Mouse (Mus musculus): ENCODE data around the gene Plekhg5. TPM values are rescaled to one million over a fixed set of nuclear protein-coding genes. Genes with fewer than 3 reads are reported as not detected.
A peak's percentile ranks its signal among the peaks of the same experiment; 100 is the strongest.

Plekhg5 gene
- polyA plus RNA-seq, 1 experiment from 2014 or later: 13.0 TPM

DNA sequence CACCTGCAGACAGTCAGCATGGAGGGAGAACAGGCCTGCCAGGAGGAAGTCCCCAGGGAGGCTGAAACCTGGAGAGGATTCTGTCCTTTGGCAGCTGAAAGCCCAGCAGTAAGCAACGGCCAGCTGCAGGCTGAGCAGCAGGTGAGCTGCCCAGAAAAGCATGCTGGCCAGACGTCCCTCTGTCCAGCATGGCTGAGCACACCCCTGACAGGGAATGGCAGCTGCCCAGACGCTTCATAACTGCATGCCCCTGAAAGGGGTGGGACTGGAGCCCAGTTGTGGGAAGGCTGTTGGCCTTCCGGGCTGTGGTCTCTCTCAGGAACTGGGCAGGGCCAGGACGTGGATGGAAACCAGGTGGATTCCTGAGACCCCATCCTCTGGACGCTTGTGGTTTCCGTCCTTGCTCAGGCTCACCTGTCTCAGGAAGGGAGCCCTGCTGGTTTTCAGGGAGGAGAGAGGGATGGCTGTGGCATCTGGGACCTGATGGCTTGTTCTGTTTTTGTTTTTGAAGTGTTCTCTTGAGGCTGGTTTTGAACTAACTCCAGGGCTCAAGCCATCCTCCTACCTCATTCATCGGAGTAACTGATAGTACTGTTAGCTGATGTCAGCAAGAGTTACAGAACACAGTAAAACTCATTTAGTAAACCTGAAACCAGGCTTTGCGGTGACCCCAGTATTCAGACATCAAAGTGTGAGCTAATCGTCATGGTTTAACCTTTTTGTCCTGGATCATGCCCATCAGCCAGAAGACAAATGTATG is 33.9 kb upstream of the Plekhg5 start, which contains the start of gene Tas1r1:
Gene Tas1r1 (minus strand): TSS at position 344 of the 760 bp plus-strand sequence.
- no peak for DNase-seq (ENCODE audit: low read depth, low spot score)
- ChIA-PET POLR2A (interaction anchor here (0.6 to 1.4 kb wide), 5 partner anchors 9 to 55 kb away, joined by 3 to 4 read pairs (median 3); no protein-coding TSS in a partner anchor), CTCF (interaction anchor here (0.6 to 3.5 kb wide), 10 partner anchors 9 to 63 kb away, joined by 3 to 21 read pairs (median 3); no protein-coding TSS in a partner anchor)
- TF ChIP-seq CTCF (IDR thresholded peaks at IDR 0.05): no peak
- ATAC-seq: no peak
- in situ Hi-C loops (cut with MboI; ENCODE audit: low pct_unique_long_range_greater_than_20kb): no loop called here
- H3K27me3 ChIP-seq: no peaks in the 10 kb centered on the region

DNA sequence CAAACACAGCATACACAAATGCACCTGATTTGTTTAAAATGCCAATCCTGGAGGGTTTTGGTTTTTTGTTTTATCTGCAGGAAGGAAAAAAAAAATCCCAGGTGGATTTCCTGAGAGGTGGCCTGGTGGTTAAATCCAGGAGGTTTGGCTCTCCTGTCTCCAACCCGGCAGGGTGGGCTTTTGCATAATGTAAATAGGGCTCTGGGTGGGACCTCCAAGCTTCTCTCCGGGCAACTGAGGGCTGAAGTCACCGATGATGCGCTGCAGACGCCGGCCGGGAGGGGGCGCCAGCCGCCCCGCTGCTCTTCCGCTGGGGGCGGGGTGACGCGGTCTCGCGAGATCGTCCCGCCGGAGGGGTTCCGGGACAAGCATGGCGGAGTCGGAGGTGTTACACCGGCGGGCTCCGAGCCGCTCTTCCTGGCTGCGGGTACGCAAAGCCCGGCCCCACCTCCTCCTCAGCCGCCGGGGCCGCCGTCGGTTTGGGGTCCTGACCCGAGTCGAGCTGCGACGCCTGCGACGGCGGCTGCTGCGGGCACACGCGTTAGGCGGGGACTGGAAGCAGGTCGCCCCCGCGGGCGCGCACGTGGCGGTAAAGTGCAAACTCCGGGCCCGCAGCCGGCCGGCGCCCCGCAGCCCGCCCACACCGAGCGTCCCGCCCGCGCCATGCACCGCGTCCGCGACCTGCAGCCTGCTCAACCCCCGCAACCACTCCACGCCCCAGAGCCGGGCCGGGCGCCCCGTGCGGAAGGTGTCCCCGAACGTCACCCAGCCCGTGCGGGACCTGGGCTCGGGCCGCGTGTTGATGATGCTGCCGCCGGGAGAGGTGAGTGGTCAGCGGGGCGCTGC is 33.1 kb upstream of the Plekhg5 start, which contains the start of gene Nol9:
Gene Nol9 (plus strand): TSS at position 337 of the 846 bp plus-strand sequence.
- ChIA-PET POLR2A (interaction anchor here (0.7 to 1.4 kb wide), 4 partner anchors 9 to 55 kb away, joined by 3 to 4 read pairs (median 3); no protein-coding TSS in a partner anchor), CTCF (interaction anchor here (0.6 to 3.5 kb wide), 8 partner anchors 10 to 58 kb away, joined by 3 to 21 read pairs (median 3); no protein-coding TSS in a partner anchor)
- no peak for DNase-seq (ENCODE audit: low read depth, low spot score)

DNA sequence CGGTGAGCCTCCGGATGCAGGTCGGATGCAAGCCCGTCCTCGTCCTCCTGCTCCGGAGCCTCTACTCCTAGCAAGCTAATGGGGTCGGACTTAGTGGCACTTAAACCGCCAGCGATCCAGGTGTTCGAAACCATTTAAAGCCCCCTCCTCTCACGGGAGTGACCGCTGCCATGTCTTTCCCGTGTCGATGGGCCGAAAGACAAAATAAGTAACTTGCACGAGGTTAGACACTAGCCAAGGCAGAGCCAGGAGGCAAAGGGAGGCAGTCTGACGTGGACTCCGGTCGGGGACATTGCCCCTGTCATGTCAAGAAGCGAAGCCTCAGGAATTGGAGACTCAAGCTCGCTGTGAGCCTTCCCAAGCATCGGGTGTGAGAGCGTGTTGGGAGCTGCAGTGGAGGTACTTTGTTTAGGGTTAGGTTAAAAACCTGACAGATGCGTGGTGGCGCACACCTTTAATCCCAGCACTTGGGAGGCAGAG is 32.4 kb upstream of the Plekhg5 start:
- ChIA-PET POLR2A (interaction anchor here (1.3 kb wide), 1 partner anchor 47 kb away, joined by 3 read pairs; no protein-coding TSS in a partner anchor), CTCF (interaction anchor here (1.7 to 2.6 kb wide), 2 partner anchors 11 to 57 kb away, joined by 3 to 10 read pairs; no protein-coding TSS in a partner anchor)
- no peak for DNase-seq (ENCODE audit: low read depth, low spot score)
- ATAC-seq: no peak
- no peak for TF ChIP-seq CTCF (IDR thresholded peaks at IDR 0.05)
- no peaks in the 10 kb centered on the region for H3K27me3 ChIP-seq
- in situ Hi-C loops (cut with MboI; ENCODE audit: low pct_unique_long_range_greater_than_20kb): no loop called here

More for the DNA sequence above, 33.1 kb upstream of the Plekhg5 start, which contains the start of gene Nol9:
- in situ Hi-C loops (cut with MboI; ENCODE audit: low pct_unique_long_range_greater_than_20kb): no loop called here
- H3K27me3 ChIP-seq: no peaks in the 10 kb centered on the region
- TF ChIP-seq CTCF (IDR thresholded peaks at IDR 0.05): no peak
- peak; percentile 66 for ATAC-seq

DNA sequence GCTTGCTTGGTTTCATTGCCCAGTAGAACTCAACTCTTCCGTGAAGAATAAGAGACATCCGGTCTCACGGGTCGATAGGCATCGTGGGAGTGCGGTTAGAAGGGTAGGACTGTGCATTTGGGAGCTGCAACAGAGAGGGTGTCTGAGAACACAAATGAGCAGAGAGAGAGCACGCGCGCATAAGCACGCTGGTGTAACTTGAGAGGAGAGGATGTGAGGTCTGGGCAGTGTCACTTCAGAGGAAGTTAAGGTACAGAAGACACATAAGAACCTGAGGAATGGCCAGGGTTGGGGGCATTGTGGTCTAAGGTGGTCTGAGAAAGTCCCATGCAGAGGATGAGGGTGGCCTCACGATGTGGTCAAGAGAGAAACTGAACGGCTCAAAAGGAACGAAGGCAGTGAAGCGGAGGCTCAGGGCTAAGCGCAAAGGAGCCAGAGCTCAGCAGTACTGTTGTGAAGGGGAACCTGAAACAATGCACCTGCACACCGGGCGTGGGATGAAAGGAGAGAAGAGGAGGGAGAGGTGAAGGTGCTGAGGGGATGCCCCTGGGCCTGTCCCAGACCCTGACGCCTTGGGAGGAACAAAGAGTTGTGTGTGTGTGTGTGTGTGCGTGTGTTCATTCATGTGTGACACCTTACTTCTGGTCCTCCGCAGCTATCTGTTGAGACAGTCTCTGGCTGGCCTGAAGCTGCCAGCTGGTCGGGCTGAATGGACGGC is 30.2 kb upstream of the Plekhg5 start:
- TF ChIP-seq CTCF (IDR thresholded peaks at IDR 0.05): no peak
- POLR2A ChIA-PET: no interaction called here
- no peaks in the 10 kb centered on the region for H3K27me3 ChIP-seq
- no peak for DNase-seq (ENCODE audit: low read depth, low spot score)
- in situ Hi-C loops (cut with MboI; ENCODE audit: low pct_unique_long_range_greater_than_20kb): no loop called here
- CTCF ChIA-PET: no interaction called here
- no peak for ATAC-seq

DNA sequence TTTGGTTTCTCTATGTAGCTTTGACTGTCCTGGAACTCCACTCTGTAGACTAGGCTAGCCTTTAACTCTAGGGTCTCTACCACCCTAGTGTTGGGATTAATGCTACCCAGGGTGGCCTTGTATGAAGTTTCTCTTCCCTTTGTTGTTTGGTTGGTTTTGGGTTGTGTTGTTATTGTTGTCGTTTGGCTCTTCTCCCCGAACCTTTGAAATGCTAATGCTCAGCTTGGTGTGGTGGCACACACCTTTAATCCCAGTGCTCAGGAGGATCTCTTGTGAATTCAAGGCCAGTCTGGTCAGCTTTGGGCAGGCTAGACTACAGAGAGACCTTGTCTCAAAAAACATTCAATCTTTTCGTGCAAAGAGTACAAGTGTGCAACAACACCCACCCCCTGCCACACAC is 29.1 kb upstream of the Plekhg5 start:
- H3K27me3 ChIP-seq: no peaks in the 10 kb centered on the region
- in situ Hi-C loops (cut with MboI; ENCODE audit: low pct_unique_long_range_greater_than_20kb): no loop called here
- POLR2A ChIA-PET: no interaction called here
- no peak for ATAC-seq
- CTCF ChIA-PET: interaction anchor here (1.4 kb wide), 1 partner anchor 14 kb away, joined by 3 read pairs; no protein-coding TSS in a partner anchor
- DNase-seq (ENCODE audit: low read depth, low spot score): no peak
- TF ChIP-seq CTCF (IDR thresholded peaks at IDR 0.05): no peak

DNA sequence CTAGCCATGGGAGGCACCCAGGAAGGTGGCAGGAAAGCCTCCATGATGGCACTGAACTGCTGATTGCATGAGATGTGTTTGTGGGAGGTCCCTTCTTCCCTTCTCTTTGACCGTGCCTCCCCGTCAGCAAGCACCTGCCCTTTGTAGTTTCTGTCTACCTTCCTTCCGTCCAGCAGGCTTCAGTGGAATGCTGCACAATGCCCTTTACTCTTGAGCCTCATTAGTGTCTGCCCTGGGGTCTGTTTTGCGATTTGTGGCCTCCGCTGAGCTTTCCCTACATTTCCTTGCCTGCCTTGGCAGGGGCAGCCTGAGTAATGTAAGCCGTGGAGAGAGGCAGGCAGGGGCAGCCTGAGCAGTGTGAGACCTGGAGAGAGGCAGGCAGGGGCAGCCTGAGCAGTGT is 27.7 kb upstream of the Plekhg5 start:
- POLR2A ChIA-PET: no interaction called here
- ATAC-seq (no peak), DNase-seq (ENCODE audit: low read depth, low spot score) (no peak)
- TF ChIP-seq CTCF (IDR thresholded peaks at IDR 0.05): no peak
- CTCF ChIA-PET: no interaction called here
- in situ Hi-C loops (cut with MboI; ENCODE audit: low pct_unique_long_range_greater_than_20kb): no loop called here
- no peaks in the 10 kb centered on the region for H3K27me3 ChIP-seq

DNA sequence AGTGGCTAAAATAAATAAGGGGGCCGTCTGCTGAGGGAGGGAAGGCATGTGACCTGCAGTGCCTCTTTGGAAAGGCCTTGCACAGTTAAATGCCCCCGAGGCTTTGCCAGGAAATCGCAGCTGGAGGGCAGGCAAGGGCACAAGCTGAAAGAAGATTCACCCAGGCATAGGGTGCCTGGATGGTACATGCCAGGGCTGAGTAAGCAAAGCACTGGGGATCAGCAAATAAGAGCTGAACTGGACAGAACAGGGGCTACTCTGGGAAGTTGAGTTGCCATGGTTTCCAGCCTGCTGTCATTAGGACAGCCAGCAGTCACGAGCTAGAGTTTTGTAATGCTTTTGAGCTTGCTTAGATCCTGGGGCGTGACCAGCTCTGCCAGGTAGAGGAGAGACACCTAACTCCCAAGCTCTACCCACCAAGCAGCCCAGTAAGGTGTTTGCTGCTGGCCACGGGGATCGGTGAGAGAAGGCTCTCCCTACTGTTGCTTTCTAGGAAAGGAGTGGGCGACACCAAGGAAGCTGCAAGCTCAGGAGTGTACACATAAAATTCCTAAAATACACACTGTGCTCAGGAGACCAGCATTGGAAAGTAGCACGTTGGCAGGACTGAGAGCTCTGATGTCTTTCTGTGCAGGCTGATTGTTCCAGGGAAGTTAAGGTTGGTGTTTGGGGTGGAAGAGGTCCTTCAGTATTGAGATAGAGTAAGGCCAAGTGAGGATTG is 9.7 kb upstream of the Plekhg5 start:
- in situ Hi-C loops (cut with MboI; ENCODE audit: low pct_unique_long_range_greater_than_20kb): no loop called here
- ATAC-seq (peak; percentile 89), DNase-seq (ENCODE audit: low read depth, low spot score) (peak; percentile 73)
- H3K27me3 ChIP-seq: no peaks in the 10 kb centered on the region
- no peak for TF ChIP-seq CTCF (IDR thresholded peaks at IDR 0.05)
- POLR2A ChIA-PET: interaction anchor here (0.7 kb wide), 1 partner anchor 13 kb away, joined by 3 read pairs; no protein-coding TSS in a partner anchor
- CTCF ChIA-PET: interaction anchor here (0.7 to 1.1 kb wide), 5 partner anchors 16 to 48 kb away, joined by 3 to 4 read pairs (median 3); partner anchors contain the start of gene Tas1r1

DNA sequence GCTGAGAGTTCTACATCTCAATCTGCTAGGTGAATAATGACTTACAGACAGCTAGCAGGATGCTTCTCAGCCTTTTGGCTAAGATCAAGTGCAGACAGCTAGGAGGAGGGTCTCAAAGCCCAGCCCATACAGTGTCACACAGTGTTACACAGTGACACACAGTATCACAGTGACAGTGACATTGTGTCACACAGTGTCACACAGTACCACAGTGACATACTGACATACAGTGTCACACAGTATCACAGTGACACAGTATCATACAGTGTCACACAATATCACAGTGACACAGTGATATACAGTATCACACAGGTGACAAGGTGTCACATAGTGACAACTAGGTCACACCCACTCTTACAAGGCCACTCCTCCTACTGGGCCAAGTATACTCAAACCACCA is 5.0 kb upstream of the Plekhg5 start:
- ChIA-PET CTCF (no interaction called here), POLR2A (no interaction called here)
- H3K27me3 ChIP-seq: no peaks in the 10 kb centered on the region
- DNase-seq (ENCODE audit: low read depth, low spot score) (no peak), ATAC-seq (no peak)
- TF ChIP-seq CTCF (IDR thresholded peaks at IDR 0.05): no peak
- in situ Hi-C loops (cut with MboI; ENCODE audit: low pct_unique_long_range_greater_than_20kb): no loop called here

DNA sequence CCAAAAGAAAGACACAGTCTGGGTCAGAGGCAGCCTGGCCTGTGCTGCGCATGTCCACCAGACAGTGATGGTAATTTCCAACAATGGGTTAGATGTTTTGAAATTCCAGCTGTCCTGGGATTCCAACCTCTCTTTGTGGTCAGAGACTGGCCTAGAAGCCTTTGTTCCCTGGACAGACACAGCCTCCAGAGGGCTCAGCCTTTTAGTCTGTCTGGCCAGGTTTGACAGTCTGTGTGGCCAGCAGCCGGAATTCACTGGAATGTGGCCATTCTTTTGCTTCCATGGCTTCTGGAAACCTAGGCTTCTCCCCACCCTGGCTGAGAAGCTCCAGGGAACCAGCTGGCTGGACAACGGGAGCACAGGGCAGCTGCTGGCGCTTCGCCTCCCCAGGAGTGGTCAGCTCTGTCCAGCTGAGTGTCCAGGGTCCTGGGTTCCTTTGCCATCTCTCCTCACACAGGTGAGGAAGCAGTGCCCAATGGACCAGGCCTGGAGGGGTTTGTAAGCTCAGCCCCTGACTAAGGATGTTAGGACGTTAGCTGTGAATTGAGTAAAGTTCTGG is 4.1 kb upstream of the Plekhg5 start:
- ATAC-seq: no peak
- no peaks in the 10 kb centered on the region for H3K27me3 ChIP-seq
- ChIA-PET CTCF (interaction anchor here (1.1 kb wide), 1 partner anchor 10 kb away, joined by 3 read pairs; no protein-coding TSS in a partner anchor), POLR2A (no interaction called here)
- peak; percentile 42 for DNase-seq (ENCODE audit: low read depth, low spot score)
- no peak for TF ChIP-seq CTCF (IDR thresholded peaks at IDR 0.05)
- in situ Hi-C loops (cut with MboI; ENCODE audit: low pct_unique_long_range_greater_than_20kb): no loop called here

Measured in Patski (cell line).